Mouse (Mus musculus): ENCODE results near the gene Il2ra. TPM values are rescaled to one million over a fixed set of nuclear protein-coding genes. Genes with fewer than 3 reads are reported as not detected.
"Not testable (repeated sequence)": the region's sequence is repeated elsewhere in the genome, so short reads cannot be mapped to it uniquely, and the experiment has no call there.

Gene Il2ra
- polyA plus RNA-seq (2012; rRNA removed), result 0.36 and 0.73 TPM in 2 replicates

DNA sequence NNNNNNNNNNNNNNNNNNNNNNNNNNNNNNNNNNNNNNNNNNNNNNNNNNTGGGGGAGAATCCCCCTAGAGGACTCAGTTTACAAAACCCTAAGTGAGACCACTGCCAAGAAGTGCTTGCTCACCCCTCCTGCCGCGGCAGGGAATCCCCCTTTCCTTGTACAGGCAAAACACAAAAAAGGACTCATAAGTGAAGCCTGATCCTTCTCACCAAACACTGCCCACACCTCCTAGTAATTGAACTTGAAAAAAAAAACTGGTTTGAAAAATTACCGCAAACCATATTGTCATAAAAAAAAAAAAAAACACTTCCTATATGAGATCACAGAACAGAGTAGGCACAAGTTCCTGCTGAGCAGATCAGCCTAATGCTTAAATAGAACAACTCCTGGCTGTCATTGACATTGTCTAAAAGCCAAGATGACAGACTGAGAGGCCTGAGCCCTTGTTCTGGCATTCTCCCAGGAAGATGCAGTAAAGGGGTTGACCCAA lies at the start of gene Il2ra:
Il2ra (plus strand) TSS at position 357 of the 491 bp plus-strand sequence.
- DNase-seq (ENCODE audit: low read depth, low spot score), result no peak
- WGBS, result 73% methylated on average over 3 of the region's 3 CpGs

DNA sequence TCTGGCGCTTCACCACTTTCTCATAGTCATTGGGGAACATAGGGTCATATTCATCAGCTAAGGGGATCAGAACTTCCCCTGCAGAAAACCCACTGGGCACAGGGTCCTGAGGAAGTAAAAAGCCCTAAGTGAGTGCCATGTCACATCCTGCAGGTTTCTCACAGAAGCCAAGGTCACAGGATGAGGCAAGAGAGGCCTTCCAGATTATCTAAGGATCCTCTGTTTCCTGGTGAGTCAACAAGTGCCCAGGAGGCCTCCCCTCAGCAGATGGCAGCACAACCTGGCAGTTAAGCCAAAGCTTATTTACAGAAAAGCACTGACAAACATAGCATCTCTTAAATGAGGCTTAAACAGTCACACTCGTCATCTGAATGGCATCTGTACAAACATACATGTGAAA lies 45.9 kb upstream of the Il2ra start:
- WGBS, result 66% methylated on average over 2 of the region's 2 CpGs
- DNase-seq (ENCODE audit: low read depth, low spot score), result no peak

DNA sequence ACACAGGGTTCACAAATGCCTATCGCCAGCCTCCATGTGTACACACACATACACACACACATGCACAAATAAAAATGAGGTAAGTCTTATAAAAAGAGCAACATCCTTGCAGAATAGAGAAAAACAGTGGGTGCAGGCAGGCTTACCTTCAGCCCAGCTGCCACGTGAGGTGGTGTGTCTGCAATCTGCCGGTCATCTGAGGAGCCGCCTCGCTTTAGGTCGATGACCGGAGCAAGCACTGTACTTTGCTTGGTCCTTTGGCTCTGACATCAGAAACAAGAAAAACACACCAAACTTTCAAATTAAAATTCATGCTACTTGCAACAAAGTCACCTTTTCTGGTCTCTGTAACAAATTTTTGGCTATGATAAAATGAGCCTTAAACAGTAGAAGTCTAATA lies 44.7 kb upstream of the Il2ra start:
- WGBS, result 96% methylated on average over 7 of the region's 7 CpGs

DNA sequence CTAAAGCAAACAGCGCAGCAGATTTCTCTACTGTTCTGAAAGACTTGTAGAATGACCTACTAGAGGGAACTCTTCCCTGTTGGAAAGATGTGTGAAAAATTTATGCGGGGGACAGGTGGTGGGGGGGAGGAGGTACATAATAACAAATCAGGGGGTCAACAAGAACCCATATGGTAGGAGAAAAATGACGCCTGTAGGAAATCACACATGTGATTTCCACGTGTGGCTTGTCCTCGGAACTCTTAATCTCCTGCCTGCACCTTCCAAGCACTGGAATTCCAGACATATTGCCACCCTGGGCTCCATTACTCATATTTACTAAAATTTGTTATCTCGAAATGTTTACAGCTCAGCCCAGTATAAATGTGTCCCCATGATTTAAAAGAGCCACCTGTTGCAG lies 40.8 kb upstream of the Il2ra start:
- 65% methylated on average over 6 of the region's 6 CpGs for WGBS
- DNase-seq (ENCODE audit: low read depth, low spot score), result no peak

More for the DNA sequence above, 44.7 kb upstream of the Il2ra start:
- no peak for DNase-seq (ENCODE audit: low read depth, low spot score)

DNA sequence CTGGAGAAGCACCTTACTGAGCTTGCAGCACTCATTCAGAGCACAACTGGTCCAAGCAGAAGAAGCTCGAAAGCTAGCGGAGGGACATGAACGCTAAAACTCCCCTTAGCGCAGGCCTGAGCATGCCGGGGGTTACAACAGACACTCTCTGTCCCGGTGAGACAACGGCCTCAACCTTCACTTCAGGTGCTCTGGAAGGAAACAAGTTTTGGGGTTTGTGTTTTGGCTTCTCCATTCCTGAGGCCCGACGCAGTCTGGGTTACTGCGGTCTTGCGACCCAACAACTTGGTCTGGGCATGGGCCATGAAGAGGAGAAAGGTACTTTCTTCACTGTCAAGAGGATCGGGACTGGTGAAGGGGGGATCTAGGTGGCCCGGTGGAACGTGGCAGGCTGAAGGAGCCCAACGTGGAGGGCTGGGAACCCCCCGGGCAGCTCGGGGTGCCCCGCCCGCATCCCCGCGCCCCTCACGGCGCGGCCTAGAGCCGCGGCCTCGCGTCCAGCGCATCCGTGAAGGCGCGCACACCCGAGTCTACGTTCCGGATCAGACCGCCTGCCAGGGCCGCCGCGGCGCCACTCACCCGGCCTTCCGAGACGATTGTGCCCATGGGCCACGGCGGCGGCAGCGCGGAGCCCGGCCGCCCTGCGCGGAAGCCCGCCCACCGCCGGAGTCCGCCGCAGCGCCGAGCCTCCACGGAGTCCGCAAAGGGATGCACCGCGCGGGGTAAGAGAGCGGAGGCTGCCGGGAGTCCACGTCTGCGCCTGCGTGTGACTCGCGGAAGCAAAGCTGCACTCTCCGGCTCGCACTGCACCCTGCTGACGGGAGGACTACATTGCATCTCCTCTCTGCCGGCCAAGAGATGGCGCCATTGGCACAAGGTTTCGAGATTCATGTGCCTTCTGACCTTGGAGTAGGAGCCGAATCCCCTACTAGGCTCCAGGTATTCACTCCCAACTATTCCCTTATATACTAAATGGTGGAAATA lies 39.8 kb upstream of the Il2ra start:
- under 1% methylated on average over 78 of the region's 78 CpGs for WGBS
- peak; percentile 76 for DNase-seq (ENCODE audit: low read depth, low spot score)

DNA sequence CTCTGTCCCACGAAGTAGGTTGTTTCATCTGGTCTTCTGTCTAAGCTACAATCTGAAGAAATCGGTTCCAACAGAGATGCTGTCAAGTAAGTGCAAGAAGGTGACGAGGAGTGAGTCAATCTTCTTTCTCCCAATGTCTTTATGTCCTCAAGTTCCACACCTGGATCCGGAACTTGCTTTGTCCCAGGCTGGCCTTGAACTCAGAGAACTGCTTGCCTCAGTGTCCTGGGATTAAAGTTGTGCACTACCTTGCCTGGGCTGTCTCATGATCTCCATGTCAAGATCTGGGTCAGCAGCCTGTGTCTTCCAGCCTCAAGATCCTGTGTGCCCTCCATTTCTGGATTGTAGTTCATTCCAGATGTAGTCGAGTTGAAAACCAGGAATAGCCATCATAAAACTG lies 38.6 kb upstream of the Il2ra start, which contains the start of gene Rbm17:
Rbm17 (minus strand) TSS at position 101 of the 400 bp plus-strand sequence.
- WGBS, result 84% methylated on average over 5 of the region's 5 CpGs
- DNase-seq (ENCODE audit: low read depth, low spot score), result no peak

DNA sequence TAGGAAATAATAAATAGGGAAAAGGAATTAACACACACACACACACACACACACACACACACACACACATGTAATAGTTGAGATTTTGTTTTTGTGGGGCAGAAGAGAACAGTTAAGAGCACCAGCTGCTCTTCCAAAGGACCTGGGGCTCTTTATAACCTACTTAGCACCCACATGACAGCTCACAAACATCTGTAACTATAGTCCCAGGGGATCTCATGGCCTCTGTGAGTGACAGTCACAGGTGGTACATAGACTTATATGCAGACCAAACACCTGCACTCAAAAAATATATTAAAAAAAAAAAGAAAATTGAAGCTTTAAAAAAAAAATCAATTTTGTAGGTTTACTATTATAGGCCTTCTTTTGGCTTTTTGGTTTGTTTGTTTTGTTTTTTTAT lies 37.7 kb upstream of the Il2ra start:
- no peak for DNase-seq (ENCODE audit: low read depth, low spot score)

DNA sequence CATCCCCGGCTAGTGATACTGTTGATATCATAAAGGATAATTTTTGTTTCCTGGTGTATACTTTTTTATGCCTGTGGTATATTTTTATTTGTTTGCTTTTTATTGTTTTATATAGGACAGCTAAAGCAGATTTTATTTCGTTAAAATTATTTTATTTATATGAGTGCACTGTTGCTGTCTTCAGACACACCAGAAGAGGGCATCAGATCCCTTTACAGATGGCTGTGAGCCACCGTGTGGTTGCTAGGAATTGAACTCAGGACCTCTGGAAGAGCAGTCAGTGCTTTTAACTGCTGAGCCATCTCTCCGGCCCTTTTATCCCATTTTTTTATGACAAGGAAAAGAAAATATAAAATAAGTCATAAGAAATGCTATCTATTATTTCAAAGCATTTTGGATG lies 35.9 kb upstream of the Il2ra start:
- 58% methylated on average over 4 of the region's 4 CpGs for WGBS
- not testable (repeated sequence) for DNase-seq (ENCODE audit: low read depth, low spot score)

DNA sequence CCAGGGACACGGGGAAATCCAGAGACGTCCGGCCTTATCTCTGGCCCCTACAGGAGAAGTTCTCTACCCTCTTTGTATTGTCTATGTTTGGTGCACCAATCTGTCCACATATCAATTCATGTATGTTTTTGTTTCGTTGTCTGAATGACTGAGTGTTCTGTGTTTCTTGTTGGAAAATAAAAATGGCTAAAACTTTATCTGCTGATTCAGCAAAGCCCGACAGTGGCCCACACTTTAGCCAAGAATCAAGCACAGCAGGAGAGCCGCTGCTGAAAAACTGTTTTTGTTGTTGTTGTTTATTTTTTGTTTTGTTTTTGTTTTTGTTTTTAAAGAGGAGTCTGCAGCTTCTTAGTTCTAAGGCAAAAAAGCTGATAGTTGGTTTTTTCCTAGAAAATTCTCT lies 29.7 kb upstream of the Il2ra start:
- DNase-seq (ENCODE audit: low read depth, low spot score), result not testable (repeated sequence)
- WGBS, result 86% methylated on average over 6 of the region's 6 CpGs

DNA sequence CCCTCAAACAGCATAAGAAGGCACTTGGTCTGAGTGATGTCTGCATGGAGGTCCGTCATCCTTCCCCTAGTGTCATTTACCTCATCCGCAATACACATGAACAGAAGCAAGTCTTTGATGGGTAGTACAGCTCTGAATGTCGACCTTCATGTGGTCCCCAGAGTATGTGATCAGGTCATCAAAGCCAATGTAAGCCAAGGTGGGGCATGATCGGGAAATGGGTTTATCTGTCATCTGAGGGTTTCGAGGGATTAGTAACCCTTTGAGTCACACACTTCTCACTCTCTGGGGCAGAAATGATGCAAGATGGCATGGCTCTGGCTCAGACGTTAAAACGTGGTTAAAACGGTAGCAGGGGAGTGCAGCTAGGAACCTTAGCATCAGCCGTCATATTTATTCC lies 25.8 kb upstream of the Il2ra start:
- DNase-seq (ENCODE audit: low read depth, low spot score), result no peak
- 92% methylated on average over 9 of the region's 9 CpGs for WGBS

DNA sequence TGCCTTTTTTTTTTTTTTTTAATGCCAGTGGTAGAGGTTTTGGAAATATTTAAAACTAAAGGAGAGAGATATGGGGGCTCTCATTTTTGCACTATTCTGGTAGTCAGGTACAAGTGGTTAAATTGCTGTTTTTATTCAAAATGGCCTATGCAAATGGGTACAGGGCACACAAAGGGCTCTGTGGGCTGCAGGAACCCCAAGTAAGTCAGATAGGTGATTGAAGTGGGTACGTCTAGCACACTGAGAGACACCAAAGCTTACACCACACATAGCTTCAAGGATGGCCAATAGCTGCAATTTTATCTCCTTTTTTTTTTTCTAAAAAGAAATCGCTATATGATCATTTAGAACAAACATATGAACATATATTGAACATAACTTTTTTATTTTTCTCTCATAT lies 23.0 kb upstream of the Il2ra start:
- no peak for DNase-seq (ENCODE audit: low read depth, low spot score)
- 84% methylated on average over 2 of the region's 2 CpGs for WGBS

DNA sequence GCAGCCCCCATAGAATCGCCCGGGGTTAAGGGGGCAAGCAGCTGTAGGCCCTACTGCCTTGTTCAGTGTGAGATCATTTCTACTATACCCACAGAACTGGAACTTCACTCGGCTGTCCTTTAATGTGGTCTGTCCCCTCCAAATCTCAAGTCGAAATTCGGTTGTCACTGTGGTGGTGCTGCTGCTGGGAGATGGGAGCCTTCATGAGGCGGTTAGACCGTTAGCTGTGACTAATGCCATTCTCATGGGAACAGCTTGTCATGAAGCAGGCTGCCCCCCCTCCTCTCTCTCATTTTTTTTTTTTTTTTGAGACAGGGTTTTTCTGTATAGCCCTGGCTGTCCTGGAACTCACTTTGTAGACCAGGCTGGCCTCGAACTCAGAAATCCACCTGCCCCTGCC lies 19.4 kb upstream of the Il2ra start:
- 89% methylated on average over 8 of the region's 8 CpGs for WGBS
- no peak for DNase-seq (ENCODE audit: low read depth, low spot score)

DNA sequence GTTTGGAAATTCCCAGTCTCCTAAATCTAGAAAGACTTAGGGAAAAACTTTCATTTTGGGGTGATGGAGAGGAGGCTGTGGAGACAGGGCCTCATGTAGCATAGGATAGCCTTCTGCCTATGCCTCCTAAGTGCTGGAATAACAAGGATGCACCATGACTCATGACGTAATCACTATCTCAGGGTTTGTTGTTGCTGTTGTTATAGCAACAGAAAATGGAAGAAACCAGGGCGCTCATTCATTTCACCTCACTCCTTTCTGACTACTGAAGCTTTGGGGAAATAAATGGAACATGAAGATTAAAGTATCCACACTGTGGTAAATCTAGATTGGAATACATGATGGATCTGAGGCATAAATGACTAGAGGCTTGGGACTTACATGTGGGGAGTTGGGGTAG lies 18.9 kb upstream of the Il2ra start:
- WGBS, result 82% methylated on average over 2 of the region's 2 CpGs
- no peak for DNase-seq (ENCODE audit: low read depth, low spot score)

DNA sequence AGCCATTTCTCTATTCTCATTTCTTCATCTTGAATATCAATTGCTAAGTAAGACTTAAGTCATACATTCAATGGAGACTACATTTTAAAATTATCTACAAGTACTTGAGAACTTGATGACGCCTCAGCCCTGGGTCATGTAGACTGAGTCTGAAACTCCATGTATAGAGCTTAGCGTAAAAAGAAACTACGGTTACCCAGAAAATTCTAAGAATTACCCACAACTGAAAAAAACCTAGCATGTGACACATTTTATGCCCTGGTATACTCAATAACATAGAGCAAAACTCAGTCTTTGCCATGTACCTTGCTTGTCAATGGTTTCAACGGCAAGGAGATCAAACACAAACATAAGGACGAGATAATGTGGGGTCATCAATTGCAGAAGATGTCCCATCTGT lies 16.7 kb upstream of the Il2ra start, which contains the start of gene Gm17490:
Gm17490 (minus strand) TSS at position 375 of the 400 bp plus-strand sequence.
- WGBS, result 93% methylated on average over 5 of the region's 5 CpGs
- no peak for DNase-seq (ENCODE audit: low read depth, low spot score)

DNA sequence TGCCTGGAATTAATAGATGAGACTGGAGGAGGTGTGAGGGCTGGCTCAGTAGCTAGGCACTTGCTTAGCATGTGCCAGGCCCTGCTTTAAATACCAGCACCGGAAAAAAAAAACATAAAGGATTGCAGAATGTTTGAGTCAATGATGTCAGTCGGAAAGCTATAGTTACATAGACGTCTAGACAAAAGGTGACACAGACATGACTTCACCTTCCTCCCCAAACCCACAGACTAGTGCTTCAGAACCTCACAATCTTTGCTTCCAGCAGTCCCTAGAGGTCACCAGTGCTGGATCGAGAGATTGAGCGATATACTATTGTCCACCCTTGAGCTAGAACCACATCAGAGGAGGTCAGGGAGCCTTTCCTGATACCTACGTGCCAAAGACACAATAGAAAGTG lies 7.6 kb upstream of the Il2ra start:
- DNase-seq (ENCODE audit: low read depth, low spot score), result no peak
- 87% methylated on average over 6 of the region's 6 CpGs for WGBS

DNA sequence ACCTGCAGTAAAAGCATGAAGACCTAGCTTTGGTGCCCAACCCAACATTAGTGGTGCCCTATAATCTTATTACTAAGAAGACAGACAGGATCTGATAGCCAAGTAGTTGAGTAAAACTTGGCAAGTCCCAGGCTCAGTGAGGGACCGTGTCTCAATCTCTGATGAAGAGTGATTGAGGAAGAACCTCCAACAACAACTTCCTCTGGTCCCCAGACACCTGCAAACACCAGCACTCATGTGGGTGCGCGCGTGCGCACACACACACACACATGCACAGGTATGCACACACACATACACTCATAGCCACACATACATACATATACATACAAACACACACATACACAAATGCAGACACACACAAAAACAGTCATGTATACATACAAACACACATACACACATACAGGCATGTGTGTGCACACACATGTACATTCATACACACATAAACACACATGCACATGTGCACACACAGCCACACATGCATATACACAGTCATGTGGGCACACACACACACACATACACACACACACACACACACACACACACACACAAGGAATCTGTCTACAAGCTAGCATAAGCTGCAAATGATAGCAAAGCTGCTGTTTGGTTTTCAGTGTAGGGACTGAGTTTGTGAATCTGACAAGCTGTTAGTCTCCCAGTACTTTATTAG lies 7.0 kb upstream of the Il2ra start:
- DNase-seq (ENCODE audit: low read depth, low spot score), result no peak
- WGBS, result 90% methylated on average over 5 of the region's 5 CpGs

DNA sequence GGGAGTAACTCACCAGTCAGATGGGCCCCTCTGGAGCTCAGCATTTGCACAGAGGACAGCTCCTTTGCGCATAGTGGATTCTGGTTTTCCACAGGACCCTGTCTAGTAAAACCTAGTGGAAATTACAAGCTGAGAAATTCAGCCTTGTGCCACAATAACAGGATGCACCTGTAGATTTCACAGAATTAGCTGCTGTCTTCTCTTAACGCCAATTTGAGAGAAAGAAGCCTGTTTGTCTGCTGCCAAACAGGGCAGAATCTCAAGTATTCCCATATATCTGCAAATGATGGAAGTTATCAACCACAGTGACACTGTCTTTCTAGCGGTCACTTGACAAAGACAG lies 6.5 kb upstream of the Il2ra start:
- 62% methylated on average over 3 of the region's 3 CpGs for WGBS
- DNase-seq (ENCODE audit: low read depth, low spot score), result no peak

DNA sequence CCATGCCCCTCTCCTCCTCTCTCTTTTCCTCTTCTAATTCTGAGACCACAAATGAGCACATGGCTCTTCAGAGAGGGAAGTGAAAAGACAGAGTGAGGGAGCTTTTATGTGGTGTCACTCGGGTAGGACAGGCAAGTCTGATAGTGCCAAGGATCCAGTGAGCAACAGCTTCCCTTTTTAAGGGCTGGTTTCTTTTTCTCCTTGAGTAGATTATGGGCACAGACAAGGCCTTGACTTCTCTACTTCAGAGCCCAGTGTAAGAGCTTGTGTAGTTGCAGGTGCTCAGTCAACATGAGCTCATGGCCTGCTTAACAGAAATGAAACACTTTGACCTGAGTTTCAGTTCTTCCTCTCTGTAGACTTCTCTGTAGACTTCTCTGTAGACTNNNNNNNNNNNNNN lies 5.5 kb upstream of the Il2ra start:
- no peak for DNase-seq (ENCODE audit: low read depth, low spot score)
- WGBS, result 48% methylated on average over 1 of the region's 1 CpGs

DNA sequence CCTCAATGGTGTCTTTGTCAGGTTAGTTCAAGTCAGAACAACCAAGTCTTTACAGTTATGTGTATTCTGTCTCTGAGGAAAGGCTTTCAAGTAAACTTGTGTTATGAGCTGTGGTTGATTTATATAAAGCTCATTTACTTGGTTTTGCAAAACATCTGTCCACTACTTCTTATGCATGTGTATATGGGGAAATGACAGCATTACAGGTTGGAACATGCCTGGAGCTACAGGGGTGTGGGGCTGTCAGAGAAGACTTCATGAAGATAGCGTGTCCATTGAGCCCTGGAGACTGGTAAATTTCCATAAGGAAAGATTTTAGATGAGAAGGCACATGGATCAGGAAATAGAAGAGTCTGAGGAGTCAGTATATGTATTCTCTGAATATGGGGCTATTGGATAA lies 1.4 kb downstream of the Il2ra start:
- no peak for DNase-seq (ENCODE audit: low read depth, low spot score)
- 89% methylated on average over 1 of the region's 1 CpGs for WGBS

DNA sequence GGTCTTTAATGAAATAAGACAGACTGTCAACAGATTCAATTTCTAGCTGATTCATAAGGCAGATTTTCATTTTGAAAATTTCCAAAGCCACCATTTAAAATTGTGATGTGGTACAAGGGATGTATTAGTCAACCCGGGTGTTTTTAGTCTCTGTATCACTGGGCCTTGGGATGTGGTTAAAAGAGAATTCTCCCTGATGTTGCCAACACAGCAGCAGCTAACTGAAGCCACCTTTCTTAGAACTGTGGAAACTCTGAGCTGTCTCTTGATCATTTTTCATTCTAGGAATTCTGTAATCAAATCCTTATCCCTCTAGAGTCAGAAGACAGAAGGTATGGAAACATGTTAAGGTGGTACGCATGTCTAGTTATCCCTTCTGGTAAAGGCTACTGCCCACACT lies 2.7 kb downstream of the Il2ra start:
- WGBS, result 83% methylated on average over 2 of the region's 2 CpGs

DNA sequence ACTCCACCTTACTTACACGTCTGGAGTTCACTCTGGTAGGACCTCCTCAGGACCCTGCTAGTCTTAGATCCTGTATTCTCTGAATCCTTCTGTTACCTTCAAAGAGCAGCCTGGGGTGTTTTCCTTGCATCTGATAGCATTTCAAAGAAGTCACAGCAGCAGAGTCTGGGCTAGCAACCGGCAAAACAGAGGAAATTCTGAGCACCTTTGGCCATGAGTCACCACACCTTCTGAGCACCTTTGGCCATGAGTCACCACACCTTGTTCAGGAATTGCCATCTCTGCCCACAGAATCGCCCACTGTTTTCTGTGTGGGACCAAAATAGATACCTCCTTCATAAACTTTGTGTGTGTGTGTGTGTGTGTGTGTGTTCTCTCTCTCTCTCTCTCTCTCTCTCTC lies 8.9 kb downstream of the Il2ra start:
- peak; percentile 24 for DNase-seq (ENCODE audit: low read depth, low spot score)
- WGBS, result 30% methylated on average over 3 of the region's 3 CpGs

More for the DNA sequence above, 2.7 kb downstream of the Il2ra start:
- no peak for DNase-seq (ENCODE audit: low read depth, low spot score)
